Mouse (Mus musculus) C2C12 (cell line): ENCODE results near the gene Btg4. TPM values are rescaled to one million over a fixed set of nuclear protein-coding genes. Genes with fewer than 3 reads are reported as not detected.

Source experiments
- H3K27me3 ChIP-seq: one replicate; pipeline ENCODE4 v1.6.1; 2011; ENCODE audit not compliant: control insufficient read depth, insufficient read depth, insufficient read length
- H3K36me3 ChIP-seq: one replicate; pipeline ENCODE4 v1.6.1; 2011; ENCODE audit not compliant: control insufficient read depth, insufficient read depth
- H3K4me3 ChIP-seq: one replicate; pipeline ENCODE4 v1.5.1; 2011; ENCODE audit warnings: mild to moderate bottlenecking, control low read depth; ENCODE audit not compliant: poor library complexity, insufficient read depth, severe bottlenecking
- H3K79me2 ChIP-seq: one replicate; pipeline ENCODE4 v1.6.1; 2011; ENCODE audit not compliant: control insufficient read depth, insufficient read depth
- H3K79me3 ChIP-seq: one replicate; pipeline ENCODE4 v1.6.1; 2011; ENCODE audit warnings: low read depth, control low read depth
- H3ac ChIP-seq: one replicate; pipeline ENCODE3; 2011; ENCODE audit warnings: low read depth; ENCODE audit not compliant: control insufficient read depth, insufficient read length
- CEBPB ChIP-seq: IDR thresholded peaks from one replicate; pipeline ENCODE4 v1.6.1; 2011; ENCODE audit warnings: low read depth, mild to moderate bottlenecking, control low read depth, moderate library complexity
- CTCF ChIP-seq: IDR thresholded peaks from one replicate; pipeline ENCODE4 v1.5.1; 2011; ENCODE audit not compliant: control insufficient read depth, insufficient read depth, insufficient read length
- FOSL1 ChIP-seq: IDR thresholded peaks from one replicate; pipeline ENCODE4 v1.8.0; 2011; ENCODE audit warnings: mild to moderate bottlenecking, low read length; ENCODE audit not compliant: poor library complexity, insufficient read depth, severe bottlenecking
- MAX ChIP-seq: IDR thresholded peaks from one replicate; pipeline ENCODE4 v1.6.1; 2011; ENCODE audit warnings: mild to moderate bottlenecking, control low read depth
- MYOD1 ChIP-seq: IDR thresholded peaks from one replicate; pipeline ENCODE4 v1.6.1; 2011; ENCODE audit warnings: low read depth; ENCODE audit not compliant: control insufficient read depth, insufficient read length
- MYOG ChIP-seq: IDR thresholded peaks from one replicate; pipeline ENCODE4 v1.6.1; 2011; ENCODE audit not compliant: control insufficient read depth, insufficient read length; ENCODE audit errors: extremely low read depth
- USF1 ChIP-seq: IDR thresholded peaks from one replicate; pipeline ENCODE4 v1.6.1; 2011; ENCODE audit warnings: low read depth, mild to moderate bottlenecking, control low read depth, moderate library complexity
- polyA plus RNA-seq: library from polyadenylated mRNA; unstranded; fragments of >200 nt; fragmentation: generic; extraction: Trizol; gene quantifications from one replicate; pipeline ENCODE4 v1.2.1, GENCODE M21; 2012; ENCODE audit warnings: missing spikeins

Btg4 gene
- polyA plus RNA-seq, 1 experiment = not detected

DNA sequence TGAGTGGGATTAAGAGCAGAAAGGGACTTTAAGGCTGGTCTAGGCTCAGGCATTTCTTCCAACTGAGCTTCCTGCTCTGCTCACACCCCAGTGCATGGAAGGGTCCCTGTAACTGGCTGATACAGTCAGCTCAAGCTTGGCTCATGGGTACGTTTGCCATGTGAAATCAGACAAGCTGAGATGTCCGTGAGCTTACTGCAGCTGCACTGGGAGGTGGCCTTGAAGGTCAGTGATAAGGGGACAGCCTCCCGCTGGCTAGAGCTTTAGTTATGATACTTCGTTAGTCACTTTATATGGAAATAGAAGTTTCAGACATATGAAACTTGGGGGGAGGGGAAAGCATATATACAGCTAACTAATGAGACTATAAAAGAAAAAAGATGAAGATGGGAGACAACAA, 10.1 kb downstream of the Btg4 start:
- Histone ChIP-seq H3K79me2 (peaks cover 14% of the 10 kb centered on the region), H3K27me3 (no peaks in the 10 kb centered on the region)
- TF ChIP-seq MAX = no peak
- TF ChIP-seq CEBPB = no peak
- no peak for TF ChIP-seq CTCF

DNA sequence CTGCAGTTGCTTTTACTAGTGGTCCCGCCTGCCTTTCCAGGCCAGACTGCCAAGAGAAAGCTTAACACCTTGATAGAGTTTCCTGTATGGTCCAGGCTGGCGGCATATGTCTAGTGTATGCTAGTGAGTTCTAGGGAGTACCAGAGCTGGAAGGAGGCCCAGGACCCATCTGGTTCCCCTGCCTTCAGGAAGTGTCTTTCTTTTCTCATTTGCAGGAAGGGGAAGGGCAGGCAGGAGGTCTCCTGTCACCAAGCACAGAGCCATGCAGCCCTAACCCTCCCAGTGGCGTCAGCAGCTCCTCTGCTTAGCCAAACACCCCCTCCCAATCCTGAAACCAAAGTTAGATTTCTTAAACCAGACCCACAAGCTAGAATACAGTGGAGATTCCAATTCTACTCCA, 15.1 kb downstream of the Btg4 start:
- Histone ChIP-seq H3K79me2 (peaks cover 24% of the 10 kb centered on the region), H3K36me3 (peaks cover 13% of the 10 kb centered on the region), H3K4me3 (peak overlapping the region; percentile 43), H3ac (peak overlapping the region; percentile 1), H3K79me3 (no peaks in the 10 kb centered on the region), H3K27me3 (no peaks in the 10 kb centered on the region)
- no peak for TF ChIP-seq CEBPB

More for the DNA sequence above, 10.1 kb downstream of the Btg4 start:
- Histone ChIP-seq H3K4me3 (no peak overlapping the region), H3K79me3 (no peaks in the 10 kb centered on the region), H3K36me3 (peaks cover 21% of the 10 kb centered on the region), H3ac (no peak overlapping the region)

DNA sequence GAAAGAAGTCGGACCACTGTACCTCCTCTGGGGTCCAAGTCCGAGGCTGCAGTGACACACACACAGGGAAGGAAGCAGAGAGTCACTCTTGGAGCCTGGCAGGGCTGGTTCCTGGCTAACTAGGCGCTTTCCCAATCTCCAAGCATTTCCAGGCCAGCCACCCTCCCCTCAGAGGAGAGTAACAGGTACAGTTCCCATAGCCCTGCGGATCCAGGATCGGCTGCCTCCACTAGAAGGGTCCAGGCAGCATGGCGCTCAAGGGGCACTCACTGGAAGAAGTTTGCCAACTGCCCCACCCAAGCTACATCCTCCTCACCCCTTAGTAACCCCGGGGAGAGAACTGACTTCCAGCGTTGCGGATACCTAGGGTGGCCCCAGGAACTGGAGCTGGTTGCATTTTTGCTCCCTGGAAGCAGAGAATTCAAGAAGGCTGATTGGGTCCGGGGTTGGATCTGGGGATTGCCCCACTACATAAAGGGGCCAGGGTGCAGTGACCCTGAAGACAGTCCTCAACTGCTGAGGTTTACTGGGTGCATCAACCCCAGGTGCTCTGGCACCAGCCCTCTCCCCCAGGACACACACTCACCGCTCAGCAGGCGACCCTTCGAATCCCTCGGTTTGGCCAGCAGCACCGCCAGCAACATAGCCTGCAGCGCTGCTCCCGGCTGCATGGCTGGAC, 15.7 kb downstream of the Btg4 start:
- no peaks in the 10 kb centered on the region for H3K27me3 ChIP-seq
- TF ChIP-seq USF1 = no peak
- H3ac ChIP-seq = peak overlapping the region; percentile 52
- peaks cover 8% of the 10 kb centered on the region for H3K36me3 ChIP-seq
- peaks cover 24% of the 10 kb centered on the region for H3K79me2 ChIP-seq
- no peaks in the 10 kb centered on the region for H3K79me3 ChIP-seq
- peak overlapping the region; percentile 43 for H3K4me3 ChIP-seq

DNA sequence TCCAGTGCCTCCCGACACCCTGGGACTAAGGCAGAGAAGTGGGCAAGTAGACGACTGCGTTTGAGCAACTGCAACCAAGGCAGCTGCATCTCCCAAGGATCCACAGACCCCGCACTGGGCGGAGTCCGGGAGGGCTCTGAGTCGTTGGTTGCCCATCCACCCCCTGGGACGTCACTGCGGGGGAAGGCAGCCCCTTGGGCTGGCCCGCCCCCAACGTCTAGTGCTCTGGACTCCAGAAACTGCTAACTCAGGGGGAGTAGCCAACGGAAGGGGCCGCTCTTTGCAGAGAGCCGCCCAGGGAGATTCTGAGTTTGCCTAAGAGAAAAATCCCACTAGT, 16.2 kb downstream of the Btg4 start, which contains the start of gene Layn:
Layn (minus strand) TSS at position 116 of the 337 bp plus-strand sequence.
- TF ChIP-seq CEBPB (no peak), FOSL1 (no peak), CTCF (no peak), USF1 (no peak), MYOG (no peak), MAX (no peak), MYOD1 (no peak)
- Histone ChIP-seq H3K79me2 (peaks cover 24% of the 10 kb centered on the region), H3K36me3 (peaks cover 5% of the 10 kb centered on the region), H3ac (peak within 1 kb of the TSS; percentile 52), H3K4me3 (peak within 1 kb of the TSS; percentile 43), H3K27me3 (no peaks in the 10 kb centered on the region), H3K79me3 (no peaks in the 10 kb centered on the region)

DNA sequence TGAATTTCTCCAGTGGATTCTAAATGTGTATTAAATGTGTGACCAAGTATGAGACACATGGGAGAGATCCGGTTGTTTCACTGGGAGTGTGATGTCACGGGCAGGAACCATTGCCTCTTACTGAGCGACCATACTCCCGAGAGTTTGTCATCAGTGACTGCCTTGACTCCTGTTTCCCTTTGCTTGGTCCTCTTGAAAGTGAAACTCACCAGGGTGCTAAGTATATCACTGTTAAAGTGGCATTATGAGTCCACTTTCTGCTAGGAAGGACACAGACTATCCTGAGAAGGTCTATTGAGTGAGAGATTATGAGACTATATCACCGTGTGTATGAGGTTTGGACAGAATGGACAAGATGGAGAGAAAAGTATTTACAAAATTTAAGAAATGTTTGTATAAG, 20.9 kb downstream of the Btg4 start:
- TF ChIP-seq FOSL1 = no peak
- Histone ChIP-seq H3K27me3 (no peaks in the 10 kb centered on the region), H3K79me2 (peaks cover 2% of the 10 kb centered on the region), H3K79me3 (no peaks in the 10 kb centered on the region), H3ac (no peak overlapping the region), H3K36me3 (no peaks in the 10 kb centered on the region), H3K4me3 (no peak overlapping the region)

DNA sequence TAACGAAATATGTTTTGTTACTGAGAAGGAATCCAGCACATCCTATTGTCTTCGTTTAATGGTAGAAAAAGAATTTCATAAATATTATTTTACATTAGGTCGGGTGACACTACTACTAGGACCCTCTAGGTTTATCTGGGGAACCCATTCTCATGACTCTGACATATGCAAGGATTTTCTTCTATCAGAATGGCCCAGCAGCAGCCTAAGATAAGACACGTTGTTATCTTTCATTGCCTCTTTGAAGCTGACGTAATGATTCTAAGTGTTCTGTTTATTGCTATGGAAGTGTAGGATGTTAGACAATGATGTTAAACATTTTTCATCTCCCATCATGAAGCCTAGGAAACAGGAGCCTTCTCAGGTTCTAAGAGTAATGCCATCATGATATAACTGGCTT, 33.0 kb downstream of the Btg4 start:
- TF ChIP-seq MYOG (no peak), MAX (no peak), FOSL1 (no peak), CEBPB (no peak), CTCF (no peak), MYOD1 (no peak), USF1 (no peak)
- H3ac ChIP-seq = no peak overlapping the region
- no peak overlapping the region for H3K4me3 ChIP-seq
- no peaks in the 10 kb centered on the region for H3K79me3 ChIP-seq
- no peaks in the 10 kb centered on the region for H3K79me2 ChIP-seq
- peaks cover 5% of the 10 kb centered on the region for H3K36me3 ChIP-seq
- no peaks in the 10 kb centered on the region for H3K27me3 ChIP-seq
